Comparison of ENCODE assay signal across 8 mouse cellular contexts in genomic region chr2:26908710-26909386, GRCm38 (mm10). TPM values are rescaled to one million over a fixed set of nuclear protein-coding genes. Genes with fewer than 3 reads are reported as not detected.
DNase-seq lines count a peak whose midpoint lies in the region; ATAC-seq and TF ChIP-seq lines count a peak whose summit lies in the region.

No protein-coding gene starts in this region.

- H3ac ChIP-seq in C2C12 (ENCODE audit: control insufficient read depth, insufficient read length, low read depth): peak overlapping the region; percentile 47

- no peak for TF ChIP-seq CTCF in C2C12 (IDR thresholded peaks at IDR 0.05; ENCODE audit: control insufficient read depth, insufficient read depth, insufficient read length)

- H3K36me3 ChIP-seq in C2C12 (ENCODE audit: control insufficient read depth, insufficient read depth): peaks cover 77% of the 10 kb centered on the region
- H3K36me3 ChIP-seq in hindbrain, embryonic 10.5 days: peaks cover 78% of the 10 kb centered on the region
- peaks cover 29% of the 10 kb centered on the region for H3K36me3 ChIP-seq in midbrain, embryonic 11.5 days (ENCODE audit: control insufficient read depth, insufficient read depth, low read length)

- WGBS in hindbrain, embryonic 10.5 days: 89% methylated on average over 18 of the region's 18 CpGs
- 90% methylated on average over 18 of the region's 18 CpGs for WGBS in midbrain, embryonic 11.5 days

- peaks cover 68% of the 10 kb centered on the region for H3K79me3 ChIP-seq in C2C12 (ENCODE audit: low read depth)

- H3K27ac ChIP-seq in hindbrain, embryonic 10.5 days: peak overlapping the region; percentile 4; the same call in 1 of the 2 replicates
- H3K27ac ChIP-seq in midbrain, embryonic 11.5 days (ENCODE audit: low read depth, low read length): no peak overlapping the region

- no peak for ATAC-seq in cerebellum, adult (ENCODE audit: insufficient number of reproducible peaks, low FRiP score, low TSS enrichment)
- ATAC-seq in midbrain, embryonic 11.5 days (ENCODE audit: low FRiP score): no peak

- peaks cover 52% of the 10 kb centered on the region for H3K4me1 ChIP-seq in hindbrain, embryonic 10.5 days (replicated peaks)
- peaks cover 20% of the 10 kb centered on the region for H3K4me1 ChIP-seq in midbrain, embryonic 11.5 days (ENCODE audit: control insufficient read depth, insufficient read depth, low read length)

- peak overlapping the region; percentile 44 for H3K9ac ChIP-seq in midbrain, embryonic 11.5 days (ENCODE audit: low read length)

- no peaks in the 10 kb centered on the region for H3K9me3 ChIP-seq in hindbrain, embryonic 10.5 days
- H3K9me3 ChIP-seq in midbrain, embryonic 11.5 days (ENCODE audit: control insufficient read depth, low read length): no peaks in the 10 kb centered on the region

- H3K4me2 ChIP-seq in midbrain, embryonic 11.5 days: peak overlapping the region; percentile 49

- H3K79me2 ChIP-seq in C2C12 (ENCODE audit: control insufficient read depth, insufficient read depth): peaks cover 100% of the 10 kb centered on the region

- peak overlapping the region; percentile 84 for H3K4me3 ChIP-seq in C2C12 (ENCODE audit: insufficient read depth, poor library complexity, severe bottlenecking)
- peak overlapping the region; percentile 95 for H3K4me3 ChIP-seq in hindbrain, embryonic 10.5 days
- peak overlapping the region; percentile 76; the same call in 1 of the 2 replicates for H3K4me3 ChIP-seq in midbrain, embryonic 11.5 days (ENCODE audit: low read depth, low read length)

- peak; percentile 39 for DNase-seq in cerebellum, adult 9-11 months
- no peak for DNase-seq in hindbrain, embryonic 10.5 days (ENCODE audit: low spot score)
- peak; percentile 41 for DNase-seq in midbrain, embryonic 11.5 days (ENCODE audit: low spot score, missing footprints)
- DNase-seq in testis, postnatal 14 days (ENCODE audit: low spot score): no peak
- DNase-seq in adrenal gland, adult 18-20 months (ENCODE audit: low spot score in 2 of 2): no peak
- no peak for DNase-seq in testis, postnatal 10 days (ENCODE audit: low spot score)

- no peaks in the 10 kb centered on the region for H3K27me3 ChIP-seq in C2C12 (ENCODE audit: control insufficient read depth, insufficient read depth, insufficient read length)
- H3K27me3 ChIP-seq in hindbrain, embryonic 10.5 days (ENCODE audit: insufficient read depth, poor library complexity, severe bottlenecking): no peaks in the 10 kb centered on the region
- no peaks in the 10 kb centered on the region for H3K27me3 ChIP-seq in midbrain, embryonic 11.5 days (ENCODE audit: control insufficient read depth, insufficient read depth, low read length)

TF ChIP-seq in C2C12, 6 proteins besides CTCF, POLR2A, EP300 and RAD21:
- no peak for TF ChIP-seq MYOD1 (IDR thresholded peaks at IDR 0.05; ENCODE audit: control insufficient read depth, insufficient read length, low read depth)
- TF ChIP-seq CEBPB (IDR thresholded peaks at IDR 0.05; ENCODE audit: low read depth): no peak
- TF ChIP-seq MYOG (IDR thresholded peaks at IDR 0.05; ENCODE audit: control insufficient read depth, extremely low read depth, insufficient read length): no peak

RNA-seq across cellular contexts. Expression of gene Med22, which starts 1.6 kb away (rescaled TPM):
- polyA plus RNA-seq in C2C12 (2012; fragmentation: generic; extraction: Trizol): 71.0 TPM
- 111 and 130 TPM in 2 replicates for polyA plus RNA-seq in hindbrain, embryonic 10.5 days (2016; fragmentation: Nextera tagmentation; extraction: Ambion mirVana)
- polyA plus RNA-seq in midbrain, embryonic 11.5 days (2014; fragmentation: Nextera tagmentation; extraction: Ambion mirVana): 96.5 and 99.5 TPM in 2 replicates
- 10 to 100 TPM; 49.6 to 51.7 TPM for total RNA-seq in adrenal gland, adult 18-20 months (2021)

RNA-seq across cellular contexts. Expression of gene Rpl7a, which starts 1.7 kb away (rescaled TPM):
- 3,080 TPM for polyA plus RNA-seq in C2C12 (2012; fragmentation: generic; extraction: Trizol)
- polyA plus RNA-seq in hindbrain, embryonic 10.5 days (2016; fragmentation: Nextera tagmentation; extraction: Ambion mirVana): 566 and 674 TPM in 2 replicates
- polyA plus RNA-seq in midbrain, embryonic 11.5 days (2014; fragmentation: Nextera tagmentation; extraction: Ambion mirVana): 631 and 654 TPM in 2 replicates
- total RNA-seq in adrenal gland, adult 18-20 months (2021): 100 to 1,000 TPM; 490 to 502 TPM

RNA-seq across cellular contexts. Expression of gene Surf6, which starts 6.2 kb away (rescaled TPM):
- 20.1 TPM for polyA plus RNA-seq in C2C12 (2012; fragmentation: generic; extraction: Trizol)
- polyA plus RNA-seq in hindbrain, embryonic 10.5 days (2016; fragmentation: Nextera tagmentation; extraction: Ambion mirVana): 30.8 and 33.4 TPM in 2 replicates
- 11.6 and 15.2 TPM in 2 replicates for polyA plus RNA-seq in midbrain, embryonic 11.5 days (2014; fragmentation: Nextera tagmentation; extraction: Ambion mirVana)
- 10 to 100 TPM; 25.9 to 35.5 TPM for total RNA-seq in adrenal gland, adult 18-20 months (2021)

RNA-seq across cellular contexts. Expression of gene Surf2, which starts 7.3 kb away (rescaled TPM):
- polyA plus RNA-seq in C2C12 (2012; fragmentation: generic; extraction: Trizol): 42.6 TPM
- polyA plus RNA-seq in hindbrain, embryonic 10.5 days (2016; fragmentation: Nextera tagmentation; extraction: Ambion mirVana): 53.2 and 58.0 TPM in 2 replicates
- polyA plus RNA-seq in midbrain, embryonic 11.5 days (2014; fragmentation: Nextera tagmentation; extraction: Ambion mirVana): 46.5 and 48.4 TPM in 2 replicates
- total RNA-seq in adrenal gland, adult 18-20 months (2021): 10 to 100 TPM; 38.8 to 43.5 TPM

RNA-seq across cellular contexts. Expression of gene Surf1, which starts 7.5 kb away (rescaled TPM):
- polyA plus RNA-seq in C2C12 (2012; fragmentation: generic; extraction: Trizol): 40.8 TPM
- polyA plus RNA-seq in hindbrain, embryonic 10.5 days (2016; fragmentation: Nextera tagmentation; extraction: Ambion mirVana): 47.4 and 53.6 TPM in 2 replicates
- 49.0 and 54.0 TPM in 2 replicates for polyA plus RNA-seq in midbrain, embryonic 11.5 days (2014; fragmentation: Nextera tagmentation; extraction: Ambion mirVana)
- total RNA-seq in adrenal gland, adult 18-20 months (2021): 100 to 1,000 TPM; 108 to 115 TPM

Comparison
In these comparisons a context has a peak if more than half of its experiments do, and no peak if none do; other contexts are left out.
1. DNase-seq: peak in cerebellum, adult 9-11 months (single experiment) and midbrain, embryonic 11.5 days (single experiment); none in hindbrain, embryonic 10.5 days (single experiment), testis, postnatal 14 days (single experiment), adrenal gland, adult 18-20 months (0 of 2) and testis, postnatal 10 days (single experiment).
2. Peak in every context shown above with its lines, with median percentiles within 50 percentile points of each other: H3K4me3 ChIP-seq.